Mouse (Mus musculus): Measurements from ENCODE around the gene Col4a1. TPM values are rescaled to one million over a fixed set of nuclear protein-coding genes. Genes with fewer than 3 reads are reported as not detected.

Gene Col4a1
- polyA plus RNA-seq, 1 experiment from 2014 or later: 103 TPM

DNA sequence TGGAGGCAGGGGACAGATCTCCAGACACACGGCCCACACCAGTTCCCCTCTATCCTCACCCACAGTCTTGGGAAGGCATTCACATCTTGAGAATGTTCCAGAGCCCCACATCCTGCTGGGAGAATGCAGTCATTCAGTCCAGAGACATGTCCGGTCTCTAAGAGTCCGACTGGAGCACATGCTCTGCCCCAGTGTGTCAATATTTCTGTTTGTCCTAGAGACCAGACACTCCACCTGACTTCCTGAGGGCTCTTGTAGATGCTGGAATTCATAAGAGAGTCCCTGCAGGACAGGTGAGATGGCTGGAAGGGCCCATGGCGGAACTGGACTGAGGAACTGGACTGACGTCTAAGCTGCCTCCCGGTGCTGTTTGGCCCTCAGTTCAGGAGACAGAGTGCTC, 38.7 kb upstream of the Col4a1 start:
- DNase-seq (ENCODE audit: low spot score): no peak
- Histone ChIP-seq H3K36me3 (ENCODE audit: control insufficient read depth, insufficient read depth, low read length) (no peaks in the 10 kb centered on the region), H3K4me2 (ENCODE audit: low read depth, severe bottlenecking) (no peak overlapping the region), H3K4me1 (ENCODE audit: control insufficient read depth, insufficient read depth, low read length) (no peaks in the 10 kb centered on the region), H3K9me3 (ENCODE audit: control insufficient read depth, low read length) (no peaks in the 10 kb centered on the region), H3K4me3 (ENCODE audit: low read depth, low read length) (no peak overlapping the region), H3K27me3 (ENCODE audit: control insufficient read depth, insufficient read depth, low read length) (no peaks in the 10 kb centered on the region), H3K9ac (ENCODE audit: low read length) (no peak overlapping the region), H3K27ac (replicated peaks; ENCODE audit: low read depth, low read length) (no peak overlapping the region)
- ATAC-seq (ENCODE audit: insufficient number of reproducible peaks, low FRiP score, low TSS enrichment, low read depth): no peak
- 93% methylated on average over 6 of the region's 6 CpGs for WGBS

DNA sequence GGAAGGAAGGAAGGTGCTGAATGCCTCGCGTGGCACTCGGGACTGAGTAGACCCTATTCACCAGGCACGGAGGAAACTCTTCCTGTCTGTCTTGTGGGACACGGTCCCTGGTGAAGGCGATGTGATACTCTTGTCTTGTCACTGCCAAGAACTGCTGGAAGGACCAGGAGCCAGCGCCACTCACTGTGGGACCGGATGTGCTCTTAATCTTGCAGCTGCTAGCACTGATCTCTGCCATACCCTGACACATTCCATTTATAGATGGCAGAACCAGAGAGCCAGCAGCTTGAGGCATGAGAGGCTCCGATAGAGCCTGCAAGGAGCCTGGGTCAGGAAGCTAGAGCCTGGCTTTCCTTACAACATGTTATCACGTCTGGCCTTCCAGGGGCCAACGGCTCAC, 36.0 kb upstream of the Col4a1 start:
- ATAC-seq (ENCODE audit: insufficient number of reproducible peaks, low FRiP score, low TSS enrichment, low read depth): no peak
- WGBS: 86% methylated on average over 11 of the region's 11 CpGs
- H3K9me3 ChIP-seq (ENCODE audit: control insufficient read depth, low read length): no peaks in the 10 kb centered on the region
- no peak overlapping the region for H3K9ac ChIP-seq (ENCODE audit: low read length)
- no peak overlapping the region for H3K27ac ChIP-seq (replicated peaks; ENCODE audit: low read depth, low read length)
- DNase-seq (ENCODE audit: low spot score): no peak
- no peak overlapping the region for H3K4me2 ChIP-seq (ENCODE audit: low read depth, severe bottlenecking)
- H3K4me3 ChIP-seq (ENCODE audit: low read depth, low read length): no peak overlapping the region
- H3K27me3 ChIP-seq (ENCODE audit: control insufficient read depth, insufficient read depth, low read length): no peaks in the 10 kb centered on the region
- H3K4me1 ChIP-seq (ENCODE audit: control insufficient read depth, insufficient read depth, low read length): no peaks in the 10 kb centered on the region
- H3K36me3 ChIP-seq (ENCODE audit: control insufficient read depth, insufficient read depth, low read length): no peaks in the 10 kb centered on the region

DNA sequence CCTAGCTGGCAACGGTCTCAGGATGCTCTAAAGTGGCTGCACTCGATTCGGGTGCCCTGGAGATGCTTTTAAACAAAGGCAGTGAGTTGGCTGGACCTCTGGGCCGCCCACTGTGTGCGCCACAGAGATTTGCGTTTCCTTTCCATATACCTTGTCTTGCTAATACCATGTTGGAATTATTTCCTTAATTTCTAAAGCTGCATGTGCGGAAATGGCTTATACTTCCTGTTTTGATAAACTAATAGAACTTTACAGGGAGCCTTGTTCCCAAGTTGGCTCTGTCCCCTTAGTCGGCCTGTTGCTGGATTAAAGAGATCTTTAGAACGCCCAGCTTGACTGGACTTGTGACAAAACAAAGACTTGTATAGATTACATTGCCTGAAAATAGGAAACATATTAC, 35.1 kb upstream of the Col4a1 start:
- H3K36me3 ChIP-seq (ENCODE audit: control insufficient read depth, insufficient read depth, low read length): no peaks in the 10 kb centered on the region
- H3K4me2 ChIP-seq (ENCODE audit: low read depth, severe bottlenecking): no peak overlapping the region
- no peak for ATAC-seq (ENCODE audit: insufficient number of reproducible peaks, low FRiP score, low TSS enrichment, low read depth)
- WGBS: 90% methylated on average over 9 of the region's 9 CpGs
- H3K9ac ChIP-seq (ENCODE audit: low read length): no peak overlapping the region
- no peak overlapping the region for H3K4me3 ChIP-seq (ENCODE audit: low read depth, low read length)
- no peaks in the 10 kb centered on the region for H3K27me3 ChIP-seq (ENCODE audit: control insufficient read depth, insufficient read depth, low read length)
- DNase-seq (ENCODE audit: low spot score): no peak
- no peak overlapping the region for H3K27ac ChIP-seq (replicated peaks; ENCODE audit: low read depth, low read length)
- H3K9me3 ChIP-seq (ENCODE audit: control insufficient read depth, low read length): no peaks in the 10 kb centered on the region
- H3K4me1 ChIP-seq (ENCODE audit: control insufficient read depth, insufficient read depth, low read length): no peaks in the 10 kb centered on the region

DNA sequence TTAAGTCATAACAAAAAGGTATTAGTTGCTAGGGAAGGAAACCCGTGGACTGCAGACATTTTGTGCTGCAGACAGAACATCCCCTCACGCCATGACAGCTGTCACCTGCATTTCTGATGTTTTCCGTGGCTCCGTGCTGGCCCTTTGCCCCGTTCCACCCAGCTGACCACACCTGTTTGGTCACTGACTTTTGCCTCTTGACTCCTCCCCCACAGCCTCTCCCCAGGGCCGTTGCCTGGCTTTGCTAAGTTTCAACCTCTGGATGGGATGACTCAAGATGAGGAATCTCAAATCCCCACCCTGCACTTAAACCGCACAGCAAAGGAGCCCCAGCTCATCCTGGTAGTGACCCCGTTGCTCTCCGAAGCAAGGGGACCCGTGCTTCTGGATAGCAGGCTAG, 33.6 kb upstream of the Col4a1 start:
- no peaks in the 10 kb centered on the region for H3K27me3 ChIP-seq (ENCODE audit: control insufficient read depth, insufficient read depth, low read length)
- no peaks in the 10 kb centered on the region for H3K36me3 ChIP-seq (ENCODE audit: control insufficient read depth, insufficient read depth, low read length)
- no peak overlapping the region for H3K4me3 ChIP-seq (ENCODE audit: low read depth, low read length)
- H3K4me2 ChIP-seq (ENCODE audit: low read depth, severe bottlenecking): no peak overlapping the region
- no peak overlapping the region for H3K27ac ChIP-seq (replicated peaks; ENCODE audit: low read depth, low read length)
- DNase-seq (ENCODE audit: low spot score) (no peak), ATAC-seq (ENCODE audit: insufficient number of reproducible peaks, low FRiP score, low TSS enrichment, low read depth) (no peak)
- no peak overlapping the region for H3K9ac ChIP-seq (ENCODE audit: low read length)
- no peaks in the 10 kb centered on the region for H3K9me3 ChIP-seq (ENCODE audit: control insufficient read depth, low read length)
- WGBS: 89% methylated on average over 10 of the region's 10 CpGs
- H3K4me1 ChIP-seq (ENCODE audit: control insufficient read depth, insufficient read depth, low read length): no peaks in the 10 kb centered on the region

DNA sequence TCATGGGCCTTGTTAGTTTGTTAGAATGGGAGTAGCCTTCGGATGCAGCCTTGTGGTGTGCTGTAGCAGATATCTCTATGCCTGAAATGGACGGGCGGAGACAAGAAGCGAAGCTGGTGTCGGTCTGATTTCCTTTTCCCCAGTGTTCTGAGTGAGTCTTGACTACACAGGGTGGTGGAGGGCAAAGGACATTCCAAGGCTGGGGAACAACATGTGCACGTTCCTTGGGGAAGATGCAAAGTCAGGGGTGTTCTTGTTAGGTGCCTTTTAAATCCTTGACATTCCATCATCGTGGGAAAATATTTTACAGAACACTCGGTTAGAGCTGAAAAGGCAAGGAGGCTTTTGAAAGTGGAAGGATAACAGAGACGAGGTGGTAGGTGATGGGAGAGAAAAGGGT, 31.8 kb upstream of the Col4a1 start:
- no peaks in the 10 kb centered on the region for H3K27me3 ChIP-seq (ENCODE audit: control insufficient read depth, insufficient read depth, low read length)
- H3K4me2 ChIP-seq (ENCODE audit: low read depth, severe bottlenecking): no peak overlapping the region
- WGBS: 89% methylated on average over 9 of the region's 9 CpGs
- H3K9ac ChIP-seq (ENCODE audit: low read length): no peak overlapping the region
- peaks cover 4% of the 10 kb centered on the region; the same call in 1 of the 2 replicates for H3K4me1 ChIP-seq (ENCODE audit: control insufficient read depth, insufficient read depth, low read length)
- H3K4me3 ChIP-seq (ENCODE audit: low read depth, low read length): no peak overlapping the region
- no peaks in the 10 kb centered on the region for H3K9me3 ChIP-seq (ENCODE audit: control insufficient read depth, low read length)
- no peaks in the 10 kb centered on the region for H3K36me3 ChIP-seq (ENCODE audit: control insufficient read depth, insufficient read depth, low read length)
- no peak overlapping the region for H3K27ac ChIP-seq (replicated peaks; ENCODE audit: low read depth, low read length)
- DNase-seq (ENCODE audit: low spot score) (no peak), ATAC-seq (ENCODE audit: insufficient number of reproducible peaks, low FRiP score, low TSS enrichment, low read depth) (no peak)

DNA sequence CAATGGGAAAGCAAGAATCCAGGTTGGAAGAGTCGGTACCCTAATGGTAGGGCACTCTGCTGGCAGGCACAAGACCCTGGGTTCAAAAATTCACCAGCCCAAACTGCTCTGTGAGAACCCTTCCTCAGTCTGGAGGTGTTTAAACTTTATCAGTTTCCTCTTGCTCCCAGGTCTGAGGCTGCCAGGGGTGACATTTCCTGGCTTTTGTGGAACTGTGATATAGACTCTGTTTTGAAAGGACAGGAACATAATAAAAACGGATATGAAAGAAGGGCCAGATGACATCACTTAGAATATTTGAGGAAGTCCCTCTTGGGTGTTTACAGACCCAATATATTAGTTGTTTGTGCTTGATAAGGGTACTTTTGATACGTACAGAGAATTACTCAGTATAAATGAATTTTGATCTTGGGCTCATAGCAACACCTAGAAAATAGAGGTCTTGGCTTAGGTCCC, 28.5 kb upstream of the Col4a1 start:
- ATAC-seq (ENCODE audit: insufficient number of reproducible peaks, low FRiP score, low TSS enrichment, low read depth): no peak
- peaks cover 4% of the 10 kb centered on the region; the same call in 1 of the 2 replicates for H3K4me1 ChIP-seq (ENCODE audit: control insufficient read depth, insufficient read depth, low read length)

DNA sequence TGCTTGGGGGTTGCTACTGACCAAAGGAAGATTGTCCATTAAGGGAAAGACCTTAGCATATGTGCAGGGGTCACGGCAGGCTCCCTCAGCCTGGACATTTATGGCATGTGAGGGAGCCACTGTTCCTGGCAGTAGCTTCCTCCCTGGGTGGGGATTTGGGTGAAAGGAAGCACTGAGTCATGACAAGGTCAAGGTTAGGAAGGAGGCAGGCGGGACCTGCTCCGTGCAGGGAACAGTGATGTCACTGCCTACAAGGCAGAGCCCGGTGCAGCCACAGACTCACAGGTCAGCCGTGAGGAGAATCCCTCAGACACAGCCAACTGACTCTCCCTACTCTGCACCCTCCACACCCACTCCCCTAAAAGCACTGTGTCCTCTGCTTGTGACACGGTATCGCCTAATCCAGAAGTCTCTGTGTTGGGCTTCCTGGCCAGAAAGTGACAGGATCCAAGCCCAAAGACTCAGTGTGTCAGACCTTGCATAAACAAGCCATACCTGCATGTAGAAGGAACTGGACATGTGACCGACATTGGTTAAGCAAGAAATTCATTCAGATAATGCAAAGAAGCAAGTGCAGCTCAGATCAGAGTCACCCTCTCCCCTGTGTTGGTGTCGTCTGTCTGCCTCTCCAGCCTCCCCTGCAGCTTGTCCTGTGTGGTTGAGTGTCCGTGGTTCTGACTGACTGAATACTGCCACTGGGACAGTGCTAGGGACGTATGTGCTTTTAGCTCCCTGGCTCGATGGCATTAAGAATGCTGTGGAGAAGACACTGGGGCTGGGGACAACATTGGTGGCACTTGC, 27.9 kb upstream of the Col4a1 start:
- Histone ChIP-seq H3K36me3 (ENCODE audit: control insufficient read depth, insufficient read depth, low read length) (no peaks in the 10 kb centered on the region), H3K4me3 (ENCODE audit: low read depth, low read length) (no peak overlapping the region), H3K9ac (ENCODE audit: low read length) (no peak overlapping the region), H3K27ac (replicated peaks; ENCODE audit: low read depth, low read length) (no peak overlapping the region), H3K27me3 (ENCODE audit: control insufficient read depth, insufficient read depth, low read length) (no peaks in the 10 kb centered on the region), H3K9me3 (ENCODE audit: control insufficient read depth, low read length) (no peaks in the 10 kb centered on the region), H3K4me1 (ENCODE audit: control insufficient read depth, insufficient read depth, low read length) (peaks cover 4% of the 10 kb centered on the region; the same call in 1 of the 2 replicates), H3K4me2 (ENCODE audit: low read depth, severe bottlenecking) (no peak overlapping the region)
- 61% methylated on average over 12 of the region's 12 CpGs for WGBS
- no peak for ATAC-seq (ENCODE audit: insufficient number of reproducible peaks, low FRiP score, low TSS enrichment, low read depth)
- DNase-seq (ENCODE audit: low spot score): no peak

More for the DNA sequence above, 28.5 kb upstream of the Col4a1 start:
- H3K36me3 ChIP-seq (ENCODE audit: control insufficient read depth, insufficient read depth, low read length): no peaks in the 10 kb centered on the region
- no peak overlapping the region for H3K9ac ChIP-seq (ENCODE audit: low read length)
- no peaks in the 10 kb centered on the region for H3K9me3 ChIP-seq (ENCODE audit: control insufficient read depth, low read length)
- H3K4me3 ChIP-seq (ENCODE audit: low read depth, low read length): no peak overlapping the region
- no peak overlapping the region for H3K4me2 ChIP-seq (ENCODE audit: low read depth, severe bottlenecking)
- H3K27ac ChIP-seq (replicated peaks; ENCODE audit: low read depth, low read length): no peak overlapping the region
- 88% methylated on average over 3 of the region's 3 CpGs for WGBS
- no peak for DNase-seq (ENCODE audit: low spot score)
- no peaks in the 10 kb centered on the region for H3K27me3 ChIP-seq (ENCODE audit: control insufficient read depth, insufficient read depth, low read length)

DNA sequence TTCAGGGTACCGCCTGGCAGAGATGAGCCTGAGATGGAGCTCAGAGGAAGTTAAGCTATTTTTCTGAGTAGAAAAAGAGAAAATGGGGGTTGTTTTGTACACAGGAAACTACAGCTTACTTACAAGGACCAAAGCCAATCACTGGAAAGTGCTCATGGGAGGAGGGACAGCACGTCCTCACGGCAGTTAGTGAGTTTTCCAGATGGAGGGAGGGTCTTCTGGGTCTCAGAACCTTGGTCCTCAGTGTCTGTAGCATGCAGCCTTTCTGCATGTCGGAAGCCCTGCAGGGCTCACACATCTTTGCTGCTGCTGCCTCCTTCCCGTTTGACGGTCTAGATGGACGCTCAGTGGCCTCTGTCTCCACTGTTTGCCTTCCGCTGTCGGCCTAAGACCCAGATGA, 25.9 kb upstream of the Col4a1 start:
- Histone ChIP-seq H3K4me2 (ENCODE audit: low read depth, severe bottlenecking) (no peak overlapping the region), H3K9ac (ENCODE audit: low read length) (no peak overlapping the region), H3K27me3 (ENCODE audit: control insufficient read depth, insufficient read depth, low read length) (no peaks in the 10 kb centered on the region), H3K36me3 (ENCODE audit: control insufficient read depth, insufficient read depth, low read length) (no peaks in the 10 kb centered on the region), H3K27ac (replicated peaks; ENCODE audit: low read depth, low read length) (no peak overlapping the region), H3K9me3 (ENCODE audit: control insufficient read depth, low read length) (no peaks in the 10 kb centered on the region), H3K4me1 (ENCODE audit: control insufficient read depth, insufficient read depth, low read length) (peaks cover 4% of the 10 kb centered on the region; the same call in 1 of the 2 replicates), H3K4me3 (ENCODE audit: low read depth, low read length) (no peak overlapping the region)
- WGBS: 93% methylated on average over 9 of the region's 9 CpGs
- DNase-seq (ENCODE audit: low spot score) (no peak), ATAC-seq (ENCODE audit: insufficient number of reproducible peaks, low FRiP score, low TSS enrichment, low read depth) (no peak)

All from limb, embryonic 11.5 days (tissue).